Mouse (Mus musculus) limb, embryonic 15.5 days (tissue): ENCODE measurements around the gene Cnnm3. TPM values are rescaled to one million over a fixed set of nuclear protein-coding genes. Genes with fewer than 3 reads are reported as not detected.

ENCODE experiments used
- ATAC-seq: fragments of 200-750 bp; cut with Nextera tagmentation; 2 replicates; pipeline ENCODE4 v1.8.0; 2017; ENCODE audit warnings: low read depth, moderate TSS enrichment; ENCODE audit not compliant: insufficient number of reproducible peaks, low FRiP score, low TSS enrichment
- H3K27ac ChIP-seq: fragments of 300-500 bp; sonication (generic); 2 replicates; pipeline ENCODE4 v1.5.1; 2015; ENCODE audit warnings: moderate library complexity, mild to moderate bottlenecking, inconsistent platforms
- H3K27me3 ChIP-seq: fragments of 300-500 bp; sonication (generic); 2 replicates; pipeline ENCODE4 v1.6.1; 2015; ENCODE audit warnings: inconsistent platforms
- H3K36me3 ChIP-seq: fragments of 300-500 bp; sonication (generic); 2 replicates; pipeline ENCODE4 v1.6.1; 2015; ENCODE audit warnings: inconsistent platforms
- H3K4me1 ChIP-seq: fragments of 300-500 bp; sonication (generic); 2 replicates; pipeline ENCODE4 v1.6.1; 2015; ENCODE audit warnings: inconsistent platforms
- H3K4me2 ChIP-seq: fragments of 300-500 bp; sonication (generic); 2 replicates; pipeline ENCODE4 v1.6.1; 2015; ENCODE audit warnings: mild to moderate bottlenecking, inconsistent platforms
- H3K4me3 ChIP-seq: fragments of 300-500 bp; sonication (generic); 2 replicates; pipeline ENCODE4 v1.5.1; 2015; ENCODE audit warnings: mild to moderate bottlenecking, inconsistent platforms
- H3K9ac ChIP-seq: fragments of 300-500 bp; sonication (generic); 2 replicates; pipeline ENCODE4 v1.6.1; 2015; ENCODE audit warnings: inconsistent platforms
- H3K9me3 ChIP-seq: fragments of 300-500 bp; sonication (generic); 2 replicates; pipeline ENCODE4 v1.6.1; 2016; ENCODE audit warnings: inconsistent platforms
- WGBS: fragments of 180-500 bp; shearing (Covaris S2); methylation state at CpG from one replicate; pipeline ENCODE4 v1.1.7; 2015; 5-methylcytosine and 5-hydroxymethylcytosine counted together
- microRNA-seq: library from miRNA; unstranded; fragments of <30 nt; microRNA quantifications from one replicate; pipeline ENCODE4, GENCODE M21; 2016
- polyA plus RNA-seq: library from polyadenylated mRNA; unstranded; fragments of >200 nt; fragmentation: Nextera tagmentation; extraction: Ambion mirVana; gene quantifications from 2 replicates; pipeline ENCODE4 v1.2.1, GENCODE M21; 2015

Gene Cnnm3
- polyA plus RNA-seq, 1 experiment from 2014 or later = 3.2 TPM

DNA sequence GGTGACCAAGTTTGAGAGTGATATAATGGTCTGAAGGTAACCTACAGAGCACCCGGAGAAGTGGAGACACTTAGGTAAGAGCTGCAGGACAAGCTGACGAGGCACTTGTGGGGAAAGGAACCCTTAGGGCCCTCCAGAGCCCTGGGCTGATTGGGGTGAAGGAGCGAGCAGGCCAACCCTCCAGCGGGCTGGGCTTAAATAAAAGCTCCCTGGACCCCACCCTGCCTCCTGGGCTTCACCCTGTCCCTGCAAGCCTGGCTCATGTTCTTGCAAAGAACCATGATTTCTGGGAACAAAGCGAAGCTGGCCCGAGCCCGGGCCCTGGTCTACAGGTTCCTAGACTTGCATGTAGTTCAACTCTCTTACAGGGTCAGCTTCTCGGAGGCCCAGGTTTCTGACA, 61.9 kb downstream of the Cnnm3 start:
- no peak overlapping the region for H3K9ac ChIP-seq
- WGBS = 68% methylated on average over 8 of the region's 8 CpGs
- H3K27me3 ChIP-seq = no peaks in the 10 kb centered on the region
- peaks cover 60% of the 10 kb centered on the region for H3K4me1 ChIP-seq
- no peak overlapping the region for H3K4me3 ChIP-seq
- peak overlapping the region; percentile 39 for H3K27ac ChIP-seq
- H3K4me2 ChIP-seq = no peak overlapping the region
- no peak for ATAC-seq
- no peaks in the 10 kb centered on the region for H3K36me3 ChIP-seq
- no peaks in the 10 kb centered on the region for H3K9me3 ChIP-seq

DNA sequence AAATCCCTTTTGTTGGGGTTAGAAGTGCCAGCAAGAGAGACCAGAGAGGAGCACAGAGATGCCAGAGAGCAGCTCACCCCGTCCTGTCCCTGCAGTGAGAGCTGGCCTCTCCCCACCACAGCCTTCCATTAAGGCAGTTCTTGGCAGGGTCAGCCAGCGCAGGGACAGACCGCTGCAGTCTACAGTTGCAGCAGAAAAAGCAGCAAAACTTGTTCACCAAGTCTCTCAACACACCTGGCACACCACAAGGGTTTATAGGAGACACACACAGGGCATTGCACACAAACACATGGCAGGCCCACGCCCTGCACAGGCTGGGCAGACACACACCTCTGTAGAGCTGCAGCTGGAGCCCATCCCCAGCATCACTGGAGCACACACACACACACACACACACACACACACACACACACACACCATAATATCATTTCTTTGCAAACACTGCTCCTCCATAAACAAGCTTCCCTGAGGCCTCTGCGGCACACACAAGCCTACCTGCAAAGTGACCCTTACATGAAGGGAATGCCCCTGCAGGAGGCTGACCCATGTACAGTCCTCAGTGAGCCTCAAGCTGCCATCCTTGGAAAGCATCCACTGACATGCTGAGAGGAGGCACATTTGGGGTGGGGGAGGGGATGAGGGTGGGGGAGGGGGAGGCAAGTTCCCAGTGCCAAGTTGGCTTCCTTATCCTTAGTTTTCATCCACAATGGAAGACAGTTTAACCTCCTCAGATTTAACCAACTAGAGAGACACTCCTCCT, 62.7 kb downstream of the Cnnm3 start:
- 67% methylated on average over 5 of the region's 5 CpGs for WGBS
- Histone ChIP-seq H3K4me3 (no peak overlapping the region), H3K36me3 (no peaks in the 10 kb centered on the region), H3K27ac (peak overlapping the region; percentile 39), H3K4me2 (no peak overlapping the region), H3K27me3 (no peaks in the 10 kb centered on the region), H3K9me3 (no peaks in the 10 kb centered on the region), H3K9ac (no peak overlapping the region), H3K4me1 (peaks cover 55% of the 10 kb centered on the region)
- no peak; the same call in 1 of the 2 replicates for ATAC-seq

DNA sequence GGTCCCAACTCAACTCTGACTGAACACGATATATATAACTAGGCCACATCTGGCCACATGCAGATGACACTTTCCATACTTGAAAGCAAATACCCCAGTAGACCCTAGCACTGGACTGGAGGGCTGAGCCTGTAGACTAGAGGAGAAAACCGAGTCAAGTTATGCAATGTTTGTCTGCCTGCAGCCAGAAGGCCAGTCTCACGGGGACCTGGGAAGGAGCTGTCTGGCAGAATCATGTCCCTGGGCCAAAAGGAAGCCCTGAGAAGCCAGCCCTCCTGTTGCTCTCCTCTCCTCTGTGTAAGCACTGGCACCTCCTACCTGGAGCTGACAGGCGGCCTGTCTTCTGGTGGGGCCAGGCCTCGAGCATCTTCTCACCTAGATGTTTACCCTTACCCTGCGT, 63.7 kb downstream of the Cnnm3 start:
- no peak for ATAC-seq
- Histone ChIP-seq H3K36me3 (no peaks in the 10 kb centered on the region), H3K9me3 (no peaks in the 10 kb centered on the region), H3K9ac (no peak overlapping the region), H3K4me1 (peaks cover 58% of the 10 kb centered on the region), H3K27me3 (no peaks in the 10 kb centered on the region), H3K27ac (no peak overlapping the region), H3K4me2 (no peak overlapping the region), H3K4me3 (no peak overlapping the region)
- 50% methylated on average over 6 of the region's 6 CpGs for WGBS

DNA sequence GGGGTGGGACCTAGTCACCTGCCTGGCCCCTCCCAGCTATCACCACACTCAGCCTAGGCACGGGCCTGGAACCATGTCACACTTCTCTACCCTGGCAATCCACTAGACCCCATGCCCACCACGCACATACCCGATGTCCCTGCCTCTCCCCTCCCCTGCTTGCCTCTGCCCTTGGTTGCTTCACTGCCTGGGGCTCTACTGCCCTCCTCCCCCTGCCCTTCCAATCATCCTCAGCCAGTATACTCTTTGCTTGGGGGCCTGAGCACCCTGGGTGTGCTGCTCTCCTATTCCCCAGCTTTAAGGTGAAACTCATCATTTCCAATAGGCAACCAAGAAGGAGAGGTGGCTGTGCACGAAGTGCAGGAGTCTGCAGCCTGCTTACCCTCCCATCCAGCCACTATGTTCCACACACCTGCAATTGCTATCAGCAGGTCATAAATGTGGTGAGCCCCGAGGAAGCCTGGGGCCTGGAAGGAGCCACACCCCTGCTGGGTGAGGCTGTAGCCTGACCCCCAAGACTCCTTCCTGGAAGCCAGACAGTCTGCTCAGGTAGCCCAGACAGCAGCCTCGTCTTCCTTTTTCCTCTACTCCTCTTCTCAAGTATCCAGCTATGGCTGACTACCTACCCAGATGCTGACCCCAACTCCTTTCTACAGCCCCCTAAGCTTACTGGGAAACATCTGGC, 65.5 kb downstream of the Cnnm3 start:
- WGBS = 38% methylated on average over 6 of the region's 6 CpGs
- H3K27ac ChIP-seq = no peak overlapping the region
- no peak for ATAC-seq

More for the DNA sequence above, 65.5 kb downstream of the Cnnm3 start:
- Histone ChIP-seq H3K9ac (no peak overlapping the region), H3K4me2 (no peak overlapping the region), H3K27me3 (no peaks in the 10 kb centered on the region), H3K4me1 (peaks cover 65% of the 10 kb centered on the region), H3K9me3 (no peaks in the 10 kb centered on the region), H3K36me3 (no peaks in the 10 kb centered on the region), H3K4me3 (no peak overlapping the region)

Small RNA genes lying within 50 kb of the gene (microRNA-seq; reads per million reads assigned to microRNA genes)
- gene Gm47280 = not detected

Other genes starting within 250 kb of the Cnnm3 start
- 1.7 and 2.4 TPM in 2 replicates for gene Neurl3, start 237.2 kb upstream of the Cnnm3 start, polyA plus RNA-seq
- gene Arid5a, start 204.1 kb upstream of the Cnnm3 start, polyA plus RNA-seq = 12.0 and 13.5 TPM in 2 replicates
- 39.0 and 40.2 TPM in 2 replicates for gene Kansl3, start 142.7 kb upstream of the Cnnm3 start, polyA plus RNA-seq
- 0.78 and 0.98 TPM in 2 replicates for gene Fer1l5, start 139.6 kb upstream of the Cnnm3 start, polyA plus RNA-seq
- gene Lman2l, start 66.6 kb upstream of the Cnnm3 start, polyA plus RNA-seq = 45.3 and 46.4 TPM in 2 replicates
- gene Cnnm4, start 40.2 kb upstream of the Cnnm3 start, polyA plus RNA-seq = 14.9 and 15.3 TPM in 2 replicates
- gene Ankrd23, start 25.0 kb downstream of the Cnnm3 start, polyA plus RNA-seq = 19.5 and 20.6 TPM in 2 replicates
- gene Gm42417, start 27.6 kb downstream of the Cnnm3 start, polyA plus RNA-seq = 0.31 and 0.38 TPM in 2 replicates
- gene Ankrd39, start 35.6 kb downstream of the Cnnm3 start, polyA plus RNA-seq = 21.7 and 24.0 TPM in 2 replicates
- gene Sema4c, start 46.5 kb downstream of the Cnnm3 start, polyA plus RNA-seq = 15.4 and 18.1 TPM in 2 replicates
- 1.2 TPM in 2 replicates for gene Fam178b, start 171.3 kb downstream of the Cnnm3 start, polyA plus RNA-seq
- gene Cox5b, start 179.6 kb downstream of the Cnnm3 start, polyA plus RNA-seq = 500 and 517 TPM in 2 replicates
- gene 4933424G06Rik, start 198.3 kb downstream of the Cnnm3 start, polyA plus RNA-seq = 0.28 TPM in 1 of 2 replicates, not detected in the other
- 102 and 107 TPM in 2 replicates for gene Actr1b, start 202.6 kb downstream of the Cnnm3 start, polyA plus RNA-seq
- 0.68 and 0.98 TPM in 2 replicates for gene Zap70, start 249.9 kb downstream of the Cnnm3 start, polyA plus RNA-seq